Mouse (Mus musculus) testis, adult 2 months (tissue): ENCODE measurements around the gene Tstd1.

Experiments used
- CTCF ChIP-seq: fragments of 200-500 bp; IDR thresholded peaks from 2 replicates; pipeline ENCODE4 v1.5.1; 2012; ENCODE audit warnings: low read depth, mild to moderate bottlenecking, inconsistent platforms, low read length, moderate library complexity; ENCODE audit not compliant: control insufficient read depth, insufficient read depth, insufficient replicate concordance
- POLR2A ChIP-seq: fragments of 200-500 bp; IDR thresholded peaks from 2 replicates; pipeline ENCODE4 v1.6.1; 2012; ENCODE audit warnings: low read depth, mild to moderate bottlenecking, inconsistent platforms, low read length, moderate library complexity; ENCODE audit not compliant: control insufficient read depth

- TF ChIP-seq POLR2A: no peak
- TF ChIP-seq CTCF: no peak
Measured at GRCm38 (mm10) chr1:171459791-171460190, 41.1 kb downstream of the Tstd1 start.
